Mouse (Mus musculus) stomach, postnatal 0 days (tissue): Measurements from ENCODE around the gene Dlg1.

Experiments
- CTCF ChIP-seq: IDR thresholded peaks from 2 replicates; pipeline ENCODE4 v1.5.1; 2016; ENCODE audit warnings: antibody characterized with exemption, low read depth, mild to moderate bottlenecking, moderate library complexity
- EP300 ChIP-seq: optimal IDR thresholded peaks from 2 replicates; pipeline ENCODE3; 2016; ENCODE audit warnings: antibody characterized with exemption

GRCm38 (mm10) chr16:31908959-31909358, 245.7 kb downstream of the Dlg1 start:
- TF ChIP-seq EP300 (no peak), CTCF (no peak)
